Mouse (Mus musculus): ENCODE measurements around the gene Numbl. TPM values are rescaled to one million over a fixed set of nuclear protein-coding genes. Genes with fewer than 3 reads are reported as not detected.

Numbl gene
- polyA plus RNA-seq, 1 experiment: 12.4 TPM

DNA sequence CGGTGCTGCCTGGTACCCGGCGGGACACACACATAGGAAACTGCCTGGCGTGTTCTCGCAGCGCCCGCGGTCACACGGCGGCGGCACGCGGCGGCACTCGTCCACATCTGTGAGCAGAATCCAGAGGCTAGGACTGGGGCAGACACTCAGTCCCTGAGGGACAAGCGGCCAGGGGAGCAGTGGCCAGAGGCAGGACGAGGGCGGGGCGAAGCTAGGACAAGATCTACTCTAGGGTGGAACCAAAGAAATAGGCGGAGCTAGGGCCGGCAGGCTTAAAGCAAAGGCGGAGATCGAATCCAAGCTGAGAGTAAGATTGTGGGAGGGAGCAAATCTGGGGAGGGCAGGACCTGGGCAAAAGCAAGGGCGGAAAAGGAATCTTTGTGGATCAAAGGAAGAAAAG, 67.5 kb downstream of the Numbl start:
- TF ChIP-seq GATA1 (IDR thresholded peaks at IDR 0.05; ENCODE audit: low read length): no peak

GRCm38 (mm10) chr7:27326101-27326880, 68.1 kb downstream of the Numbl start:
- no peak for TF ChIP-seq GATA1 (IDR thresholded peaks at IDR 0.05; ENCODE audit: low read length)

GRCm38 (mm10) chr7:27327500-27327899, 69.3 kb downstream of the Numbl start:
- TF ChIP-seq GATA1 (IDR thresholded peaks at IDR 0.05; ENCODE audit: low read length): no peak

DNA sequence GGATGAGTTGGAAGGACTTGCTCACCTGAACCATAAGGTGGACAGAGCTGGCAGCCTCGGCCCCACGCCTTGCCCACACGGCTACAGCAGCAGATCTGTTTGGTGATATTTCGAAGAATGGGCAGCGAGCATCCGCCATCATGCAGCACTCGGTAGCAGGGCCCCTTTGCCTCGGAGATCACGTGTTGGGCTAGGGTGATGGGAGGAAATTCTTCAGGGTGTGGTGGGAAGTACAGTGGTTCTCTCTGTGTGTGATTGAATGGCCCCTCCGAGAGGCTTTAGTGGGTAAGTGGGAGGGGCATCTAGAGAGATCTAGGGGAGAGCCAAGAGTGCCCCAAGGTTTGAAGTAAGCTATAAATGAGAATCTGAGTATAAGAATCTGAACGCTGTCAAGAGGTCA, 69.9 kb downstream of the Numbl start:
- TF ChIP-seq GATA1 (IDR thresholded peaks at IDR 0.05; ENCODE audit: low read length): no peak

GRCm38 (mm10) chr7:27328648-27329047, 70.4 kb downstream of the Numbl start:
- no peak for TF ChIP-seq GATA1 (IDR thresholded peaks at IDR 0.05; ENCODE audit: low read length)

- no peak for TF ChIP-seq GATA1 (IDR thresholded peaks at IDR 0.05; ENCODE audit: low read length)
These were observed 71.2 kb downstream of the Numbl start for GRCm38 (mm10) chr7:27329326-27329947.

- TF ChIP-seq GATA1 (IDR thresholded peaks at IDR 0.05; ENCODE audit: low read length): no peak
These were observed 71.7 kb downstream of the Numbl start for GRCm38 (mm10) chr7:27329981-27330380.

- TF ChIP-seq GATA1 (IDR thresholded peaks at IDR 0.05; ENCODE audit: low read length): no peak
These were observed 72.7 kb downstream of the Numbl start for GRCm38 (mm10) chr7:27330709-27331540.

GRCm38 (mm10) chr7:27331541-27331851, 73.3 kb downstream of the Numbl start:
- TF ChIP-seq GATA1 (IDR thresholded peaks at IDR 0.05; ENCODE audit: low read length): no peak

Other genes starting within 250 kb of the Numbl start
- not detected in 2 replicates for gene Cyp2a12, start 229.4 kb upstream of the Numbl start, polyA plus RNA-seq (2012)
- not detected in 2 replicates for gene Cyp2f2, start 138.5 kb upstream of the Numbl start, polyA plus RNA-seq (2012)
- not detected in 2 replicates for gene Cyp2t4, start 104.7 kb upstream of the Numbl start, polyA plus RNA-seq (2012)
- 155 and 188 TPM in 2 replicates for gene Egln2, start 91.6 kb upstream of the Numbl start, polyA plus RNA-seq (2012)
- gene Rab4b, start 79.5 kb upstream of the Numbl start, polyA plus RNA-seq (2012): 342 and 432 TPM in 2 replicates
- gene Gm21983, start 77.3 kb upstream of the Numbl start, polyA plus RNA-seq (2012): 0.31 TPM in 1 of 2 replicates, not detected in the other
- gene Mia, start 77.3 kb upstream of the Numbl start, polyA plus RNA-seq (2012): not detected in 2 replicates
- 8.2 and 10.3 TPM in 2 replicates for gene BC024978, start 62.7 kb upstream of the Numbl start, polyA plus RNA-seq (2012)
- 727 and 966 TPM in 2 replicates for gene Snrpa, start 62.2 kb upstream of the Numbl start, polyA plus RNA-seq (2012)
- 5.7 and 6.9 TPM in 2 replicates for gene Itpkc, start 29.8 kb upstream of the Numbl start, polyA plus RNA-seq (2012)
- 74.2 and 74.5 TPM in 2 replicates for gene Coq8b, start 25.4 kb upstream of the Numbl start, polyA plus RNA-seq (2012)
- gene Ltbp4, start 79.3 kb downstream of the Numbl start, polyA plus RNA-seq (2012): 1.5 TPM in 2 replicates
- 242 and 276 TPM in 2 replicates for gene Shkbp1, start 97.6 kb downstream of the Numbl start, polyA plus RNA-seq (2012)
- 1.4 and 2.1 TPM in 2 replicates for gene Gm20479, start 99.0 kb downstream of the Numbl start, polyA plus RNA-seq (2012)
- gene Sptbn4, start 189.3 kb downstream of the Numbl start, polyA plus RNA-seq (2012): 0.39 and 0.67 TPM in 2 replicates
- 971 and 1,082 TPM in 2 replicates for gene Blvrb, start 189.5 kb downstream of the Numbl start, polyA plus RNA-seq (2012)
- 39.7 and 45.0 TPM in 2 replicates for gene Sertad3, start 215.3 kb downstream of the Numbl start, polyA plus RNA-seq (2012)
- gene Sertad1, start 228.5 kb downstream of the Numbl start, polyA plus RNA-seq (2012): 87.2 and 107 TPM in 2 replicates
- 4.4 and 4.8 TPM in 2 replicates for gene Prx, start 240.9 kb downstream of the Numbl start, polyA plus RNA-seq (2012)